Mouse (Mus musculus) kidney, postnatal 14 days (tissue): ENCODE results near the gene Alox5.
"Not testable (repeated sequence)": the region's sequence is repeated elsewhere in the genome, so short reads cannot be mapped to it uniquely, and the experiment has no call there.

Source experiments
- DNase-seq: peaks from one replicate; pipeline ENCODE4 v3.0.0; 2022; ENCODE audit warnings: mixed read lengths

Alox5 gene

GRCm38 (mm10) chr6:116460544-116461283 is at the start of gene Alox5:
Gene Alox5, minus strand, starts transcription at chr6:116461178.
- peak; percentile 23 for DNase-seq

GRCm38 (mm10) chr6:116506302-116507003 is 45.5 kb upstream of the Alox5 start, which contains the start of gene Olfr212:
Gene Olfr212, plus strand, starts transcription at chr6:116506516.
- not testable (repeated sequence) for DNase-seq

- no peak for DNase-seq
These were observed 35.0 kb upstream of the Alox5 start for GRCm38 (mm10) chr6:116495960-116496359.

GRCm38 (mm10) chr6:116493742-116494141 is 32.8 kb upstream of the Alox5 start:
- DNase-seq, result no peak

- DNase-seq, result no peak
These were observed 27.8 kb upstream of the Alox5 start, which contains the start of gene Olfr211 for GRCm38 (mm10) chr6:116488791-116489190. Gene Olfr211, plus strand, starts transcription at chr6:116489091.

- no peak for DNase-seq
These were observed 25.9 kb upstream of the Alox5 start for GRCm38 (mm10) chr6:116486833-116487232.

- DNase-seq, result no peak
These were observed 24.1 kb upstream of the Alox5 start for GRCm38 (mm10) chr6:116485081-116485480.

- DNase-seq, result no peak
These were observed 7.1 kb upstream of the Alox5 start for GRCm38 (mm10) chr6:116468081-116468480.

- no peak for DNase-seq
These were observed 1.7 kb downstream of the Alox5 start for GRCm38 (mm10) chr6:116459232-116459631.

- no peak for DNase-seq
These were observed 2.2 kb downstream of the Alox5 start for GRCm38 (mm10) chr6:116458728-116459127.

GRCm38 (mm10) chr6:116456482-116456881 is 4.5 kb downstream of the Alox5 start:
- no peak for DNase-seq

GRCm38 (mm10) chr6:116455781-116456180 is 5.2 kb downstream of the Alox5 start:
- peak; percentile 29 for DNase-seq

- DNase-seq, result no peak
These were observed 20.1 kb downstream of the Alox5 start for GRCm38 (mm10) chr6:116440849-116441248.

GRCm38 (mm10) chr6:116440447-116440846 is 20.5 kb downstream of the Alox5 start:
- no peak for DNase-seq

GRCm38 (mm10) chr6:116439531-116439930 is 21.4 kb downstream of the Alox5 start:
- DNase-seq, result no peak

GRCm38 (mm10) chr6:116438864-116439263 is 22.1 kb downstream of the Alox5 start:
- no peak for DNase-seq

GRCm38 (mm10) chr6:116428282-116428681 is 32.7 kb downstream of the Alox5 start:
- DNase-seq, result no peak

- no peak for DNase-seq
These were observed 33.4 kb downstream of the Alox5 start for GRCm38 (mm10) chr6:116427552-116427951.

- DNase-seq, result peak; percentile 41
These were observed 37.3 kb downstream of the Alox5 start for GRCm38 (mm10) chr6:116423664-116424063.

- no peak for DNase-seq
These were observed 38.0 kb downstream of the Alox5 start for GRCm38 (mm10) chr6:116422991-116423390.

- no peak for DNase-seq
These were observed 40.7 kb downstream of the Alox5 start for GRCm38 (mm10) chr6:116420271-116420670.

- DNase-seq, result no peak
These were observed 41.3 kb downstream of the Alox5 start for GRCm38 (mm10) chr6:116419699-116420098.

- no peak for DNase-seq
These were observed 42.5 kb downstream of the Alox5 start for GRCm38 (mm10) chr6:116418487-116418886.
